Mouse (Mus musculus) olfactory bulb, adult 2 months (tissue): ENCODE results near the gene Pnkp. TPM values are rescaled to one million over a fixed set of nuclear protein-coding genes. Genes with fewer than 3 reads are reported as not detected.

Experiments
- H3K27ac ChIP-seq: fragments of 200-500 bp; 2 replicates; pipeline ENCODE4 v1.5.1; 2012; ENCODE audit warnings: low read depth, low read length; ENCODE audit not compliant: insufficient read depth
- H3K4me1 ChIP-seq: fragments of 200-500 bp; 2 replicates; pipeline ENCODE4 v1.6.1; 2012; ENCODE audit warnings: low read length; ENCODE audit not compliant: control insufficient read depth, insufficient read depth
- H3K4me3 ChIP-seq: fragments of 200-500 bp; 2 replicates; pipeline ENCODE4 v1.5.1; 2012; ENCODE audit warnings: mild to moderate bottlenecking, low read depth, low read length, moderate library complexity; ENCODE audit not compliant: insufficient read depth
- CTCF ChIP-seq: fragments of 200-500 bp; IDR thresholded peaks from 2 replicates; pipeline ENCODE4 v1.5.1; 2012; ENCODE audit warnings: low read depth, mild to moderate bottlenecking, low read length, moderate library complexity; ENCODE audit not compliant: insufficient read depth
- POLR2A ChIP-seq: fragments of 200-500 bp; IDR thresholded peaks from 2 replicates; pipeline ENCODE4 v1.6.1; 2012; ENCODE audit warnings: mild to moderate bottlenecking, low read depth, low read length, moderate library complexity; ENCODE audit not compliant: insufficient read depth
- WGBS: fragments of 180-500 bp; shearing (Covaris S2); methylation state at CpG from one replicate; pipeline ENCODE4 v1.1.7; 2018; 5-methylcytosine and 5-hydroxymethylcytosine counted together
- polyA plus RNA-seq: library from polyadenylated mRNA; stranded (reverse); fragments of >200 nt; gene quantifications from 2 replicates; pipeline ENCODE4 v1.2.4, GENCODE M21; 2012; ENCODE audit warnings: low replicate concordance; ENCODE audit not compliant: missing spikeins, insufficient read depth, insufficient read length

Gene Pnkp
- polyA plus RNA-seq, 1 experiment: not detected

GRCm38 (mm10) chr7:44863982-44864494, 7.1 kb downstream of the Pnkp start:
- no peak overlapping the region for H3K4me3 ChIP-seq
- WGBS: 73% methylated on average over 11 of the region's 11 CpGs
- no peak for TF ChIP-seq CTCF
- no peak for TF ChIP-seq POLR2A
- peaks cover 70% of the 10 kb centered on the region for H3K4me1 ChIP-seq
- H3K27ac ChIP-seq: no peak overlapping the region

GRCm38 (mm10) chr7:44864595-44865542, 7.9 kb downstream of the Pnkp start:
- H3K4me3 ChIP-seq: no peak overlapping the region
- no peak overlapping the region for H3K27ac ChIP-seq
- WGBS: 49% methylated on average over 24 of the region's 24 CpGs
- TF ChIP-seq CTCF: no peak
- TF ChIP-seq POLR2A: no peak
- peaks cover 67% of the 10 kb centered on the region for H3K4me1 ChIP-seq

DNA sequence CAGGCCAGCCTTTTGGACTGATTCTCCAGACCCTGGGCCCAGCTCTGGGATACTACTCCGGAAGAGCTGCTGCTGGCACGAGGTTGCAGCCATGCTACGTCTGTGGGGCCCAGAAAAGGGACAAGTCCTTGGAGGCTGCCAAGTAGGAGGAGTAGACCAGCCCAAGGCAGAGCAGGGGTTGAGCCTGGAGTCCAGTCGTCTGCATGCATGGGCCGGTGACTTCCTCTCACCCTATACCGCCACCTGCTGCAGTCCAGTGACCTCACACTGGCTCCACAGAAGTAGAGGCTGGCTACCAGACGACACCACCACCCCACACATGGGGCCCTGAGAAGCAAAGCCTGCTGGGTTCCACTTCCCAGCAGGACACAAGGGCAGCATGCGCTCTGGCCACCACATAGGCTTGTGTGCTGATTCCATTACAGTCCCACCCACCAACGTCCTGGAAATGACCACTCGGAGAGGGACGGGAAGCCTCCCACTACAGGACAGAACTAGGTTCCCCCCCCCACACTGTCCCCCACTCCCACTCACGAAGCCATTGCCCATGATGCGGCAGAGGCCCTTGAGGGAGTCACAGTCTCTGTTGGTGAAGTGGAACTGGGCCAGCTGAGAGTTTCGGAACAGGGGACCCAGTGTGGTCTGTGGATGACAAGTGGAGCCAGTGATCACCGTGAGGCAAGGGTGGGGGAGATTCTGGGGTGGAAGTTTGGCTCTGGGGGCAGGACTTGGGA, 9.5 kb downstream of the Pnkp start:
- WGBS: 15% methylated on average over 15 of the region's 15 CpGs
- Histone ChIP-seq H3K27ac (no peak overlapping the region), H3K4me3 (no peak overlapping the region), H3K4me1 (peaks cover 55% of the 10 kb centered on the region)
- TF ChIP-seq CTCF (no peak), POLR2A (no peak)

- TF ChIP-seq CTCF (no peak), POLR2A (no peak)
- Histone ChIP-seq H3K4me3 (peak overlapping the region; percentile 83), H3K4me1 (peaks cover 55% of the 10 kb centered on the region), H3K27ac (no peak overlapping the region)
- WGBS: 35% methylated on average over 19 of the region's 19 CpGs
Observed at GRCm38 (mm10) chr7:44867010-44867702, 10.2 kb downstream of the Pnkp start.

- Histone ChIP-seq H3K27ac (no peak overlapping the region), H3K4me1 (peaks cover 52% of the 10 kb centered on the region), H3K4me3 (peak overlapping the region; percentile 83)
- TF ChIP-seq CTCF (no peak), POLR2A (no peak)
- WGBS: 19% methylated on average over 9 of the region's 9 CpGs
Observed at GRCm38 (mm10) chr7:44867802-44868201, 10.9 kb downstream of the Pnkp start.

- Histone ChIP-seq H3K4me3 (peak overlapping the region; percentile 83), H3K27ac (no peak overlapping the region), H3K4me1 (peaks cover 48% of the 10 kb centered on the region)
- WGBS: 3% methylated on average over 16 of the region's 16 CpGs
- TF ChIP-seq POLR2A: no peak
- TF ChIP-seq CTCF: no peak
Observed at GRCm38 (mm10) chr7:44868465-44868864, 11.5 kb downstream of the Pnkp start.

GRCm38 (mm10) chr7:44868919-44869696, 12.2 kb downstream of the Pnkp start:
- peaks cover 43% of the 10 kb centered on the region for H3K4me1 ChIP-seq
- WGBS: under 1% methylated on average over 108 of the region's 108 CpGs
- peak overlapping the region; percentile 93 for H3K27ac ChIP-seq
- peak overlapping the region; percentile 83 for H3K4me3 ChIP-seq
- no peak for TF ChIP-seq CTCF
- peak; percentile 68 for TF ChIP-seq POLR2A
